Mouse (Mus musculus): ENCODE data around the gene Golph3l.

DNA sequence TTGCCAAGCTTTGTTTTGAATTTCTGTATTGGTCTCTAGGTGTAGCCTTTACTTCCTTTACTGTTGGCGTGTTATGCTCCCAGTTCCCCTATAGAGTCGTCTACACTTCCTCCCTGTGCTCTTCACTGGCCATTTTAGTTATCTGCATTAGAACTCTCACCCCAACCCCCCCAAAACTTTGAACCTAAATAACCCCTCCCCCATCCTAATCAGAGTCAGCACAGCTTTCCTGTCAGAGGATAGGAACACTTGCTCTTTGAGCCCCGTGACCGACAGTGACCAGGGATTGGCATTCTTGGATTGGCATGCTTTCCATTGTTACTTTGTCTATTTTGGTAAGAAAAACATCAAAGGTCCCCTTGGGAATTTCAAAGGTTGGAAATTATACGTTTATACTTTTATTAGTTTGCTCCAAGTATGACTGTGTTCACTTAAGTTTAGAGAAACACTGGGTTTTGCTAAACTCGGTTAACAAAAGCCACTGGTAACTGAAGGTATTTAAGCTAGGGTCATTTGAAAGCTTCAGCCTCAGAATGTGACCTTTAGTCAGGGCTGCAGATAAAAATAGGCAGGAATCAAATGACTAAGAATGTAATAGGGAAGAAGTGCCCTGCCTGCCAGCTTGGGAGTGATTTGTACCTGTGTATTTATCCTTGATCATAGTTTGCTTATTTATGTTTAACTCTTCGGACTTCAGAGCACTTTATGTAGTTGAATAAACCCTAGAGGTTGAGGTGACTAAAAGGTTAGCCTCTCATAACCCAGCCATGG, 73.4 kb downstream of the Golph3l start:
- no peak for TF ChIP-seq CTCF (IDR thresholded peaks at IDR 0.05; ENCODE audit: low read depth)
- TF ChIP-seq EP300 (optimal IDR thresholded peaks at IDR 0.05) = no peak

Measured in stomach, postnatal 0 days (tissue).